Mouse (Mus musculus) limb, embryonic 12.5 days (tissue): ENCODE data around the gene Dgkg. TPM values are rescaled to one million over a fixed set of nuclear protein-coding genes. Genes with fewer than 3 reads are reported as not detected.

Experiments
- ATAC-seq: fragments of 200-750 bp; cut with Nextera tagmentation; 2 replicates; pipeline ENCODE4 v1.8.0; 2017; ENCODE audit warnings: low read depth, moderate TSS enrichment; ENCODE audit not compliant: insufficient number of reproducible peaks, insufficient read depth, low FRiP score, low TSS enrichment
- H3K27ac ChIP-seq: fragments of 300-500 bp; sonication (generic); 2 replicates; pipeline ENCODE4 v1.5.1; 2016; ENCODE audit warnings: mild to moderate bottlenecking, moderate library complexity
- H3K27me3 ChIP-seq: fragments of 300-500 bp; sonication (generic); 2 replicates; pipeline ENCODE4 v1.6.1; 2016; ENCODE audit warnings: mild to moderate bottlenecking, moderate library complexity
- H3K36me3 ChIP-seq: fragments of 300-500 bp; sonication (generic); 2 replicates; pipeline ENCODE4 v1.6.1; 2016; ENCODE audit warnings: mild to moderate bottlenecking, moderate library complexity
- H3K4me1 ChIP-seq: fragments of 300-500 bp; sonication (generic); replicated peaks from 2 replicates; pipeline ENCODE4 v1.6.1; 2016
- H3K4me2 ChIP-seq: fragments of 300-500 bp; sonication (generic); 2 replicates; pipeline ENCODE4 v1.6.1; 2016; ENCODE audit warnings: mild to moderate bottlenecking, moderate library complexity
- H3K4me3 ChIP-seq: fragments of 300-500 bp; sonication (generic); replicated peaks from 2 replicates; pipeline ENCODE4 v1.5.1; 2016; ENCODE audit warnings: mild to moderate bottlenecking
- H3K9ac ChIP-seq: fragments of 300-500 bp; sonication (generic); replicated peaks from 2 replicates; pipeline ENCODE4 v1.6.1; 2016; ENCODE audit warnings: mild to moderate bottlenecking, moderate library complexity
- H3K9me3 ChIP-seq: fragments of 300-500 bp; sonication (generic); 2 replicates; pipeline ENCODE4 v1.6.1; 2016; ENCODE audit warnings: mild to moderate bottlenecking, moderate library complexity
- WGBS: fragments of 180-500 bp; shearing (Covaris S2); methylation state at CpG from one replicate; pipeline ENCODE4 v1.1.7; 2016; 5-methylcytosine and 5-hydroxymethylcytosine counted together
- polyA plus RNA-seq: library from polyadenylated mRNA; unstranded; fragments of >200 nt; fragmentation: Nextera tagmentation; extraction: Ambion mirVana; gene quantifications from 2 replicates; pipeline ENCODE4 v1.2.1, GENCODE M21; 2016

The Dgkg gene
- polyA plus RNA-seq, 1 experiment from 2014 or later, result 0.30 TPM

DNA sequence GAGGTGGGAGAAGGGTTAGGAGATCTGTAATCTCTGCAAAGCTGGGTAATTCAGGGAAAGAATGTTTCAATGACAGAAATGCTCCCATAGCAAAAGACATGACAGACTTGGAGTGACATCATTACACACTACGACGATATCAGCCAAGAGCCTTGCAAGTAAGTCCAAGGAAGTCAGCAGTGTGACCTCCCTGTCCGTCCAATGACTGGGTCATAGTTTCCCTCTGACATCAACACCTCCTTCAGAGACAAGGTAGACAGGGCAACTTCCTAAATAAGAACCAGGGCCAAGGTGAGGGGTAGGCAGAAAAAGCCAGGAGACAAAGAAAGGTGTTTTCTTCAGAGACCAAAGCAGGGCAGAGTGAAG, 92.1 kb downstream of the Dgkg start:
- no peak overlapping the region for H3K4me2 ChIP-seq
- H3K9ac ChIP-seq, result no peak overlapping the region
- H3K27me3 ChIP-seq, result no peaks in the 10 kb centered on the region
- H3K27ac ChIP-seq, result no peak overlapping the region
- no peaks in the 10 kb centered on the region for H3K9me3 ChIP-seq
- WGBS, result 84% methylated on average over 3 of the region's 3 CpGs
- H3K4me1 ChIP-seq, result no peaks in the 10 kb centered on the region
- no peak overlapping the region for H3K4me3 ChIP-seq
- no peak for ATAC-seq
- no peaks in the 10 kb centered on the region for H3K36me3 ChIP-seq

GRCm38 (mm10) chr16:22564259-22564906, 92.6 kb downstream of the Dgkg start:
- no peak for ATAC-seq
- no peak overlapping the region for H3K27ac ChIP-seq
- WGBS, result 62% methylated on average over 14 of the region's 14 CpGs
- no peak overlapping the region for H3K9ac ChIP-seq
- no peaks in the 10 kb centered on the region for H3K4me1 ChIP-seq
- H3K4me2 ChIP-seq, result no peak overlapping the region
- no peaks in the 10 kb centered on the region for H3K27me3 ChIP-seq
- no peaks in the 10 kb centered on the region for H3K9me3 ChIP-seq
- H3K4me3 ChIP-seq, result no peak overlapping the region
- H3K36me3 ChIP-seq, result no peaks in the 10 kb centered on the region

GRCm38 (mm10) chr16:22563594-22563993, 93.4 kb downstream of the Dgkg start:
- H3K36me3 ChIP-seq, result no peaks in the 10 kb centered on the region
- H3K4me1 ChIP-seq, result no peaks in the 10 kb centered on the region
- H3K9ac ChIP-seq, result no peak overlapping the region
- no peak for ATAC-seq
- H3K4me2 ChIP-seq, result no peak overlapping the region
- H3K27ac ChIP-seq, result no peak overlapping the region
- H3K4me3 ChIP-seq, result no peak overlapping the region
- no peaks in the 10 kb centered on the region for H3K27me3 ChIP-seq
- no peaks in the 10 kb centered on the region for H3K9me3 ChIP-seq

- Histone ChIP-seq H3K4me3 (no peak overlapping the region), H3K27me3 (no peaks in the 10 kb centered on the region), H3K27ac (no peak overlapping the region), H3K9me3 (no peaks in the 10 kb centered on the region), H3K4me2 (no peak overlapping the region), H3K36me3 (no peaks in the 10 kb centered on the region), H3K9ac (no peak overlapping the region), H3K4me1 (peaks cover 11% of the 10 kb centered on the region)
- WGBS, result 40% methylated on average over 2 of the region's 2 CpGs
- no peak for ATAC-seq
Measured at GRCm38 (mm10) chr16:22554996-22555395, 102.0 kb downstream of the Dgkg start.

DNA sequence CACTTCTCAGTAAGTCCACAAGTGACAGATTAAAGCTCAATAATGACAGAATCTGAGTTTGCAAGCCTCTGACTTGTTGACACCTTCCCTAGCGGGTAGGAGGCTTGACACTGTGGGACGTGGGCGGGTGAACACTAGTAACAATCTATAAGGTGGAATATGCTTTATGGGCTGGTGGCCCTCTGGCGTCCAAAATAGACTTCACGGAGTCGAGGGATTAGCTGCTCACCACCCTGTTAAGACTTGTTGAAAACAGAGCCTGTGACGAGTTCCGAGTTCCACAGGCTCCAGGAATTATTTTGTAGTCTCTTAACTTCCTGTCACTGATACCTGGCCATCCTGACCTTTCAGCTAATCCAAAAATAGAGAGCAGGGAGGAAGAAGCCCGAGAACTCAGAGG, 104.7 kb downstream of the Dgkg start:
- Histone ChIP-seq H3K36me3 (no peaks in the 10 kb centered on the region), H3K27me3 (no peaks in the 10 kb centered on the region), H3K27ac (no peak overlapping the region), H3K9ac (no peak overlapping the region), H3K4me2 (no peak overlapping the region), H3K9me3 (no peaks in the 10 kb centered on the region), H3K4me3 (no peak overlapping the region), H3K4me1 (peaks cover 19% of the 10 kb centered on the region)
- ATAC-seq, result no peak
- WGBS, result 64% methylated on average over 9 of the region's 9 CpGs

- no peaks in the 10 kb centered on the region for H3K27me3 ChIP-seq
- no peak overlapping the region for H3K4me2 ChIP-seq
- no peaks in the 10 kb centered on the region for H3K9me3 ChIP-seq
- no peak overlapping the region for H3K27ac ChIP-seq
- H3K4me3 ChIP-seq, result no peak overlapping the region
- no peak for ATAC-seq
- peaks cover 19% of the 10 kb centered on the region for H3K4me1 ChIP-seq
- 36% methylated on average over 11 of the region's 11 CpGs for WGBS
- no peak overlapping the region for H3K9ac ChIP-seq
- no peaks in the 10 kb centered on the region for H3K36me3 ChIP-seq
Measured at GRCm38 (mm10) chr16:22551231-22552000, 105.6 kb downstream of the Dgkg start.

DNA sequence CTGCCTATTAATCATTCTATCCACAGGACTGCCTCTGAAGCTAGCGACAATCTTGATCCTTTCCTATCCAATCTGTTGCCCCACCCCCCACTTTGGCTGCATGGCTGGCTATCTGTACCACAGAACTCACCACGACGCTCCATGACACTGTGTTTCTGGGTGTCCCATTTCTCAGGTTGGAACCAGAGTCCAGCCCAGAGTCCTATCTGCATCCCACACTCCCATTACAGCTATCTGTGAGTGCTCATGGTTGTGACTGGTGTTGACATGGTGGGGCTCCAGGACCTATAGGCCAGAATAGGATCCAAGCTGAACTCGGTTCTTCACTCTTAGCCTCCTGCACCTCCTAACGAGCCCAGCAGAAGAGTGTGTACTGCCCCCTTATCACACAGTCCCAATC, 107.7 kb downstream of the Dgkg start:
- Histone ChIP-seq H3K4me1 (peaks cover 27% of the 10 kb centered on the region), H3K36me3 (no peaks in the 10 kb centered on the region), H3K9me3 (no peaks in the 10 kb centered on the region), H3K4me3 (no peak overlapping the region), H3K27me3 (no peaks in the 10 kb centered on the region), H3K27ac (no peak overlapping the region), H3K4me2 (no peak overlapping the region), H3K9ac (no peak overlapping the region)
- ATAC-seq, result no peak
- WGBS, result 82% methylated on average over 5 of the region's 5 CpGs

- no peak overlapping the region for H3K27ac ChIP-seq
- 8% methylated on average over 26 of the region's 26 CpGs for WGBS
Measured at GRCm38 (mm10) chr16:22548167-22549080, 108.6 kb downstream of the Dgkg start.

GRCm38 (mm10) chr16:22547741-22548140, 109.3 kb downstream of the Dgkg start:
- no peak for ATAC-seq
- Histone ChIP-seq H3K9ac (no peak overlapping the region), H3K4me1 (peaks cover 16% of the 10 kb centered on the region), H3K4me3 (peak overlapping the region; percentile 42), H3K27me3 (no peaks in the 10 kb centered on the region), H3K4me2 (peak overlapping the region; percentile 69), H3K36me3 (no peaks in the 10 kb centered on the region), H3K9me3 (no peaks in the 10 kb centered on the region), H3K27ac (no peak overlapping the region)
- 62% methylated on average over 10 of the region's 10 CpGs for WGBS

More at GRCm38 (mm10) chr16:22548167-22549080, 108.6 kb downstream of the Dgkg start:
- Histone ChIP-seq H3K27me3 (no peaks in the 10 kb centered on the region), H3K36me3 (no peaks in the 10 kb centered on the region), H3K4me2 (peak overlapping the region; percentile 69), H3K4me1 (peaks cover 18% of the 10 kb centered on the region), H3K9me3 (no peaks in the 10 kb centered on the region), H3K4me3 (peak overlapping the region; percentile 42), H3K9ac (peak overlapping the region; percentile 53; the same call in 1 of the 2 replicates)
- ATAC-seq, result peak; percentile 77

DNA sequence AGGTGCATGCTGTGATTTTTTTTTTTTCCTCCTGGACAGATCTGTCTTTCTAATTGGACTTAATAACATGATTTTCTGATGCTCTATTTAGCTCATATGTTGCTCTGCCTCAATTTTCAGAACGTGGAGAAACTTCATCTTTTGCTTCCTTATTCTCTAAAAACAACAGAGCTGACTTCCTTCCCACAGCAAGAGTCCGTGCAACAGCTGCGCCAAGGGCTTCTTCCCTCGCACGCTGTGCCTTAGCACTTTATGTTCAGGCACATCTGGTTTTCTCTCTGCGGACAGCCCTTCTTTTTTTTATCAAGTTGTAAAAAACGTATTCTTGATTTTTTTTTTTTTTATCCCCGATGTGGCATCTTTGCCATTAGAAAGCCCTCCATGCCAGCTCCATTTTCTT, 111.2 kb downstream of the Dgkg start:
- no peak for ATAC-seq
- peak overlapping the region; percentile 12; the same call in 1 of the 2 replicates for H3K27ac ChIP-seq

GRCm38 (mm10) chr16:22545016-22545561, 111.9 kb downstream of the Dgkg start:
- WGBS, result 48% methylated on average over 3 of the region's 3 CpGs
- Histone ChIP-seq H3K9me3 (no peaks in the 10 kb centered on the region), H3K9ac (no peak overlapping the region), H3K4me3 (no peak overlapping the region), H3K4me1 (peaks cover 16% of the 10 kb centered on the region), H3K27ac (peak overlapping the region; percentile 12; the same call in 1 of the 2 replicates), H3K4me2 (no peak overlapping the region), H3K36me3 (no peaks in the 10 kb centered on the region), H3K27me3 (no peaks in the 10 kb centered on the region)
- ATAC-seq, result no peak

More for the DNA sequence above, 111.2 kb downstream of the Dgkg start:
- H3K36me3 ChIP-seq, result no peaks in the 10 kb centered on the region
- H3K4me1 ChIP-seq, result peaks cover 16% of the 10 kb centered on the region
- H3K4me3 ChIP-seq, result no peak overlapping the region
- 65% methylated on average over 8 of the region's 8 CpGs for WGBS
- H3K9me3 ChIP-seq, result no peaks in the 10 kb centered on the region
- no peaks in the 10 kb centered on the region for H3K27me3 ChIP-seq
- no peak overlapping the region for H3K9ac ChIP-seq
- H3K4me2 ChIP-seq, result no peak overlapping the region
